8 mouse cellular contexts compared by ENCODE assay signal in genomic region chr14:18238131-18238749, GRCm38 (mm10). TPM values are rescaled to one million over a fixed set of nuclear protein-coding genes. Genes with fewer than 3 reads are reported as not detected.
DNase-seq lines count a peak whose midpoint lies in the region; ATAC-seq and TF ChIP-seq lines count a peak whose summit lies in the region.

No protein-coding gene starts in this region.

- H3K9me3 ChIP-seq in ES-Bruce4 (replicated peaks; ENCODE audit: control insufficient read depth, insufficient read depth, low read length, poor library complexity, severe bottlenecking) = no peaks in the 10 kb centered on the region
- no peaks in the 10 kb centered on the region for H3K9me3 ChIP-seq in forebrain, embryonic 14.5 days (replicated peaks; ENCODE audit: control insufficient read depth, low read length)

- H3K4me2 ChIP-seq in forebrain, embryonic 14.5 days (ENCODE audit: low read length) = peak overlapping the region; percentile 78

- TF ChIP-seq POLR2A in ES-Bruce4 (IDR thresholded peaks at IDR 0.05; ENCODE audit: insufficient read depth, low read length) = no peak
- peak; percentile 46; the same call in 1 of the 2 replicates for TF ChIP-seq POLR2A in lung, adult 2 months (IDR thresholded peaks at IDR 0.05; ENCODE audit: borderline replicate concordance, extremely low read depth, low read depth, low read length)

- H3K36me3 ChIP-seq in ES-Bruce4 (ENCODE audit: control insufficient read depth, insufficient read depth, low read length, poor library complexity, severe bottlenecking) = no peaks in the 10 kb centered on the region
- H3K36me3 ChIP-seq in forebrain, embryonic 14.5 days (ENCODE audit: control insufficient read depth, insufficient read depth, low read length) = no peaks in the 10 kb centered on the region

- peak; percentile 43 for ATAC-seq in cerebellum, adult (ENCODE audit: insufficient number of reproducible peaks, low FRiP score, low TSS enrichment)
- peak; percentile 95 for ATAC-seq in forebrain, embryonic 14.5 days
- peak; percentile 81 for ATAC-seq in neutrophil, adult 5-6 weeks (ENCODE audit: extremely low read depth, insufficient number of reproducible peaks, low FRiP score, poor library complexity, severe bottlenecking)

- H3K27ac ChIP-seq in ES-Bruce4 (ENCODE audit: insufficient read depth, low read length) = peak overlapping the region; percentile 86
- peak overlapping the region; percentile 78 for H3K27ac ChIP-seq in forebrain, embryonic 14.5 days (ENCODE audit: low read depth, low read length)

- peak; percentile 97 for DNase-seq in forebrain, embryonic 14.5 days (ENCODE audit: low spot score)
- peak; percentile 98 for DNase-seq in heart, postnatal 25 days (ENCODE audit: low spot score)
- DNase-seq in layer of hippocampus, adult 18-20 months (ENCODE audit: low spot score in 2 of 2) = peak; percentile 94 to 98
- DNase-seq in lung, adult 2 months = peak; percentile 98
- DNase-seq in thymus, adult 18-20 months = peak; percentile 96 to 97

- intact Hi-C loops in heart, postnatal 25 days (cut with DNase I) = no loop called here

- no peaks in the 10 kb centered on the region for H3K4me1 ChIP-seq in ES-Bruce4 (ENCODE audit: control insufficient read depth, insufficient read depth, low read length)
- H3K4me1 ChIP-seq in forebrain, embryonic 14.5 days (ENCODE audit: control insufficient read depth, insufficient read depth, low read length) = no peaks in the 10 kb centered on the region
- H3K4me1 ChIP-seq in lung, adult 2 months (ENCODE audit: control insufficient read depth, insufficient read depth, low read length) = peaks cover 8% of the 10 kb centered on the region

- no peak for TF ChIP-seq CTCF in ES-Bruce4 (IDR thresholded peaks at IDR 0.05; ENCODE audit: low read depth, low read length)
- TF ChIP-seq CTCF in lung, adult 2 months (IDR thresholded peaks at IDR 0.05; ENCODE audit: insufficient read depth, low read length) = no peak

- no peaks in the 10 kb centered on the region for H3K27me3 ChIP-seq in ES-Bruce4 (ENCODE audit: control insufficient read depth, insufficient read depth, low read length, poor library complexity, severe bottlenecking)
- no peaks in the 10 kb centered on the region for H3K27me3 ChIP-seq in forebrain, embryonic 14.5 days (replicated peaks; ENCODE audit: control insufficient read depth, insufficient read depth, low read length)

- H3K9ac ChIP-seq in ES-Bruce4 (ENCODE audit: low read depth, poor library complexity, severe bottlenecking) = peak overlapping the region; percentile 68
- peak overlapping the region; percentile 65 for H3K9ac ChIP-seq in forebrain, embryonic 14.5 days (ENCODE audit: low read length)

- peak overlapping the region; percentile 82 for H3K4me3 ChIP-seq in ES-Bruce4 (ENCODE audit: low read depth, low read length)
- H3K4me3 ChIP-seq in forebrain, embryonic 14.5 days (ENCODE audit: low read depth, low read length) = peak overlapping the region; percentile 81
- peak overlapping the region; percentile 94 for H3K4me3 ChIP-seq in lung, adult 2 months (replicated peaks; ENCODE audit: extremely low read depth, low read depth, low read length)

- TF ChIP-seq EP300 in ES-Bruce4 (IDR thresholded peaks at IDR 0.05; ENCODE audit: insufficient read depth, low read depth, low read length) = no peak

- WGBS in forebrain, embryonic 14.5 days = under 1% methylated on average over 63 of the region's 71 CpGs
- WGBS in lung, adult 2 months = under 1% methylated on average over 71 of the region's 71 CpGs

RNA-seq across cellular contexts. Expression of gene Nr1d2, which starts 0.7 kb away (rescaled TPM):
- polyA plus RNA-seq in ES-Bruce4 (2011; ENCODE audit: insufficient read depth, insufficient read length, low read depth, missing spikeins) = 16.1 and 16.3 TPM in 2 replicates
- 6.7 and 7.1 TPM in 2 replicates for polyA plus RNA-seq in forebrain, embryonic 14.5 days (2014; fragmentation: Nextera tagmentation; extraction: Ambion mirVana)
- 100 to 1,000 TPM in 1 of 2 experiments, 10 to 100 TPM in 1; 43.3 to 115 TPM for total RNA-seq in heart, postnatal 25 days (2021)
- 10 to 100 TPM; 57.3 to 64.0 TPM for total RNA-seq in layer of hippocampus, adult 18-20 months (2021)
- polyA plus RNA-seq in lung, adult 2 months (2012; rRNA removed) = 20.4 and 44.0 TPM in 2 replicates
- 22.0 and 23.3 TPM in 2 replicates for total RNA-seq in neutrophil, adult 5-6 weeks (2017)

RNA-seq across cellular contexts. Expression of gene Nkiras1, which starts 32.7 kb away (rescaled TPM):
- 15.5 and 16.6 TPM in 2 replicates for polyA plus RNA-seq in ES-Bruce4 (2011; ENCODE audit: insufficient read depth, insufficient read length, low read depth, missing spikeins)
- 28.7 and 34.3 TPM in 2 replicates for polyA plus RNA-seq in forebrain, embryonic 14.5 days (2014; fragmentation: Nextera tagmentation; extraction: Ambion mirVana)
- total RNA-seq in heart, postnatal 25 days (2021) = 10 to 100 TPM; 36.1 to 37.2 TPM
- 10 to 100 TPM; 84.1 to 84.5 TPM for total RNA-seq in layer of hippocampus, adult 18-20 months (2021)
- polyA plus RNA-seq in lung, adult 2 months (2012; rRNA removed) = 3.0 and 5.0 TPM in 2 replicates
- total RNA-seq in neutrophil, adult 5-6 weeks (2017) = 23.6 and 27.5 TPM in 2 replicates

RNA-seq across cellular contexts. Expression of gene Rpl15, which starts 33.0 kb away (rescaled TPM):
- polyA plus RNA-seq in ES-Bruce4 (2011; ENCODE audit: insufficient read depth, insufficient read length, low read depth, missing spikeins) = 1,134 and 1,178 TPM in 2 replicates
- 374 and 464 TPM in 2 replicates for polyA plus RNA-seq in forebrain, embryonic 14.5 days (2014; fragmentation: Nextera tagmentation; extraction: Ambion mirVana)
- total RNA-seq in heart, postnatal 25 days (2021) = 100 to 1,000 TPM; 564 to 583 TPM
- total RNA-seq in layer of hippocampus, adult 18-20 months (2021) = 100 to 1,000 TPM; 368 to 388 TPM
- 105 and 148 TPM in 2 replicates for polyA plus RNA-seq in lung, adult 2 months (2012; rRNA removed)
- total RNA-seq in neutrophil, adult 5-6 weeks (2017) = 768 and 793 TPM in 2 replicates

Comparison
In these comparisons a context has a peak if more than half of its experiments do, and no peak if none do; other contexts are left out.
1. Peak in every context shown above with its lines: DNase-seq, ATAC-seq, H3K4me3 ChIP-seq and H3K27ac ChIP-seq.
2. ATAC-seq: peak in every context shown above with its lines; median percentile 95 in forebrain, embryonic 14.5 days; 81 in neutrophil, adult 5-6 weeks; 43 in cerebellum, adult.